Mouse (Mus musculus) urinary bladder, postnatal 4 days (tissue): ENCODE results near the gene Lcn2.

ENCODE experiments used
- DNase-seq, 2 experiments: peaks; one replicate each; pipeline ENCODE4 v3.0.0; 2021 to 2022; ENCODE audit warnings: low spot score in 2 of 2

Lcn2 gene

DNA sequence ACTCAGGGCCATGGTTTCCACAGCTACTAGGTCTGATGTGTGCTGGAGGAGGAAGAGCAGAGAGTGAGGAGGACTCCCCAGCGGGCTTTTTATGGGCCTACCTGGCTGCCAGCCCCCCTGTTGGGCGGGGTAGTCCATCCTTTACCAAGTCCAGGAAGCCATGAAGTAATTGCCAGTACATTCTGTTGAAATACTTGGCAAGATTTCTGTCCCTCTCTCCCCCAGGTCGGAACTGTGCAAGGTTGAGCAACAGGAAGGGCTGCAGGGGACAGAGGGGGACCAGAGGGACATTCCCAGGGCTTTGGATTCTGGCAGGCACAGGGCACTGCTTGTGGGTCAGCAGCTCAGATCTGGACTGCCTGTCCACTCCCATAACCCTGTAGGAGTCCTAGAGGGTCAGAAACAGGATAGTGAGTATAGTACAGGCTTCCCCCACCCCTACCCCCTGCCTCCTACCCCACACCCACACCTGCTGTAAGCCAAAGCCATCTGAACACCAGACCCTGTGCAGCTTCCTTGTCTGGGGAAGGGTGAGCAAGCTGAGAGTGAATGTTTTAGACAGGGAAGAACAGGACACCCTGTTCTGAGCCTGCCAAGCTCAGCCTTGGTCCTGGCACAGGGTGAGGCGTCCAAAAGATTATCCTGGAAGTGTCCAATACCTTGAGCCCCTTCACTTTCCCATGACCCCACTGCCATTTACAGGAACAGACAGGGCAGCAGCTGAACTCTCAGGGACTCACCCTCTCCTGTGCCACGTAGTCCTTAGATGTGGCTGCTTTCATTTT lies at the start of gene Lcn2:
Gene Lcn2, minus strand, starts transcription at position 547 of the 785 bp plus-strand sequence.
- no peak for DNase-seq

DNA sequence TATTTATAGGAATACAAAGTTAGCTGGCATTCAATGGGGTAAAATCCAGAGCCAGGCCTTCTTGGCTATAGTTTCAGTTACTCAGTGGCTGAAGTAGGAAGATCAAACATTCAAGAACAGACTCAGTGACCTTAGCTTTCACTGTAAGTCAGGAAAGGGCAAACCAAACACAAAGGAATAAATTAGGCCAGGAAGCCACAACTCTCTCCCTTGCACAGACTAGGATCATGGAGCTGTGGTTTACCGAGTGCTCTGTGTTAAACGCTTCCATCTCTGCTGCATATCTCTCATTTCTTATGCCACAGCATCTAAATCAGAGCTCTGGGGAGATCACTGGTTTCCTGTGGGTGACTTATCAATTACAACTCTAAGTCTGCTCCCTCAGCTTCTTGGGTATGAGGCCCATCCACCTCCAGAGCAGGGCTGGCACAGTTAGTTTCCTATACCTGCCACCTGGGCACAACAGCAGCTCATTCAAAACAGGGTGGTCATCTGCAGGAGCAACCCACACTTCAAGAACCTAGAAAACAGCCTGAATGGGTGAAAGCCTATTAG lies 49.6 kb upstream of the Lcn2 start:
- DNase-seq: no peak

DNA sequence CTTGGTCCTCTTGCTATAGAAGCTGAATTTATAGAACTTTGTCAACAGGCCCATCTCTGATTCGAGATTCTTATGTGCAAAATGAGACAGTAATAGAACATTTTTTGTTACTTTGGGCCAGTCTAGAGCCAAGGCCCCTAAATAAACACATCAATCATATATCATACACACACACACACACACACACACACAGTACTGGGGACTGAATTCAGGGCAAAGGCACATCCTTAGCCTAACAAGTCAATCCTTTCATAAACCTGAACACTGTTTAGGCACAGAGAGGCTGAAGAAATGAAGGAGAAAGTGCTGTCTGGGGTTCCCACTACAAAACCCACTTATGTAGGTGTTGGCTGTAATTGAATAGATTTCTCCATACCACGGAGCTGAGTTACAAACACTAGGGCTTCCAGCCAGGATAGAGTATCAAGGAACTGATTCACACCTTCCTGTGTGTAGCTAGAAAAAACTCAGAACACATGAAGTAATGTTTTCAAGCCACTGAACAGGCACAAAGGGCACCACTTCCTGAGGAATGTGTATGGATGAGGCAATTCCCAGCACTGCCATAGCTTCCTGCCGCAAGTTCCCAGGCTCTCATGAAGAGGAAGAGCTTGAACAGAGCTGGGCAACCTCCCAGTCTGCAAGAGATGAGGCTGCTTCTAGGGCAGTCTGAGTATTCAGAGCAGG lies 48.8 kb upstream of the Lcn2 start:
- DNase-seq: no peak

DNA sequence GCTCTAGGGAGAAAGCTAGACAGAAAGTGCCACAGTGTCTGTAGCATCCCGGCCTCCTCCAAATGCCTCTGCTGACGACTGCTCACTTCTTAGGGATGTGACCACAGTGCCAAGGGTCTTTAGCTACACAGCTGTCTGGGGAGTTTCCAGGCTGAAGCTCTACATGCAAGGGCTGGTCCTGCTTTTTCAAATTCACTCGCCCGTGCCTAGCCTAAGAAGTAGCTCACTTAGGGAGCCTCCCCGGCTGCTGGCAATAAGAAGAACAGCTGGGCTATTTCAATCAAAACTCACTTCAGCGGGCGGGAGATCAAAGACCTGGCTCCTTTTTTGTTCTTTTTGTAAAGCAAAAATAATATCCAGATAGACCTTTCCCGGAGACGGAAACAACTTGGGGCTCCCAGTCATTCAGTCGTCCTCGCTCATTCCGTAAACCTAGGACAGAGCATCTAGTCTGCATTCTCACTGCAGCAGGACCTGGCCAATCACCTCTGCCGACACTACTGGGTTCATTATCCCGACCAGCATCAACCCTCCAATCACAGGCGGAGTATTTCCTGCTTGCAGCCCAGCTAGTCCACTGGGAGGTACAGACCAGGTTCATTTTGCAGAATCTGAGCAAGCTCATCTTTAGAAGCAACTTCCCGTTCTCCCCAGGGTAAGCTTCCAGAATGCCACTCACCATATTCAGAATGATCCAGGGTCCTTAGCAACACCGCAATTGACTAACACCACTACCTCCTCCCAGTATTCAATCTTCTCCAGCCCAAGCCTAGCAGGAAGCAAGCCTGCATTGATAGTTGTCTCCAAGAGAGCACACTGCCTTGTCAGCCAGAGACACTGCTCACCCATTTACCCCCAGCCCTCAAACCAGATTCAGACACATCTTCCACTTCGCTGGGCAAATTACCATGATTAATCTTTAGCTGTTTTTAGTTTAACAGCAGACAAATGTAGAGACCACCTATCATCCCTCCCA lies 42.9 kb upstream of the Lcn2 start:
- DNase-seq: peak; percentile 68 to 71

DNA sequence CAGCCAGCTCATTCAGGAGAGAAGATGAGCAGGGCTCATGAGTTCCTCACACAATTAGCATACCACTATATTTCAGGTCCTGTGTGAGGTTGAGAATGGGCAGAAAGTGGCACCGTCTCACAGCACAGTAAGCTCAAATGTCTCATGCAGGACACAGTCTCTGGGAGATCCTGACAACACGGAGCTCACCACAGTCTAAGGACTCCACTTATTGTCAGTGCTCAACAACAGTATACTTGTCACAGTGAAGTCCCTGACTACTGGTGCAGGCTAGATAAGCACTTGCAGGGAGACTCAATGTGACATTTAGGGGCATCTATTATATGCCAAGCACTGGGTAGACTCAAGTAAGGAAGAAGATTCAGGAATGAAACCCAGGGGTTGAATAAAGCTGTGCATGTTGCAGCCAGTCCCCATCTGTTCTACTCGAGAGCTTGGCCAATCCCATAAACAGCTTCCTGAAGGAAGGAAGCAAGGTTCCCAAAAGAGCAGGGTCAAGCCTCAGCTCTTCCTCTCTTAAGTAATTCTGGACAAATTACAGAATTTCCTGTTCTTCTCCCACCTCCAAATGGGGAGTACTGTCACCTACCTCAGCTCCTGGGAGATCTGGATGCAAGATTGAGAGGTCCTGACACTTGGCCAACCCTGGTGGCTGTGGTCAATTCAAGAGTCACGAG lies 41.3 kb upstream of the Lcn2 start:
- no peak for DNase-seq

DNA sequence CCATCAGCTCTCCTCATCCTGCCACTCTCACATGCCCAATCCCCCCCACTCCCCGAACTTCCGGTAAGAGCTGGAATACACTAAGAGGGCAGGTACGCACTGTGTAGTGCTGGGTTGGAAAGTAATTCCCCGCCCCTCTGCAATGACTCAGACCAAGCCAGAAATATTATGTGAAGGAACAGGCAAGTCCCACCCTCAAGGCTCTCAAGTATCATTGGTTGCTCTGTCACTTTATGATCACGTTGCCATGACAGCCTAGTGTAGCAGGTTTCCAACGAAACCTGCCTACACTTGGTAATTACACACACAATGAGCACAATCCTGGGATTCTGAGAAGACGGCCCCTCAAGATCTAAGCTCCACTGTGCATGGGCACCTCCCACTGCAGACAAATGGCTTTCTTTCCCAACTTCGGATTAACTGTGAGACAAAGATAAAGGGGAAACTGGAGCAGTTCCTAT lies 40.2 kb upstream of the Lcn2 start:
- no peak for DNase-seq

DNA sequence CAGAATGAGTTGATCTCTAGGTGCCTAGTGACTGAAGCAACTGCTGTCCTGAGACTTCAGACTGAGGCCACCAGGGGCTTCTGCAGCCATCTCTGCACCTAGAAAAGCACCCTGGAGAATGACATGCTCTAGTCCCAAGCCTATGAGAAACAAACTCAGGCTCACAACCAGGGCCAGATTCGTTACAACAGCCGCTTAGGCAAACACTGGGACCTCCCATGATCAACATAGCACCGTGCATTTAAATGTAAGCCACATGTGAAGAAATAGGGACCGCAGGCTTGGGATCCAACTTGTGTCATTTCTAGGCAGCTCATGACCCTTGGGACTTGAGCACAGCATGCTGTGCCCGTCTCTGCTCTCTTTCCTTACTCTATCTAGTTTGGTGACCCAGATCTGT lies 39.7 kb upstream of the Lcn2 start:
- no peak for DNase-seq

DNA sequence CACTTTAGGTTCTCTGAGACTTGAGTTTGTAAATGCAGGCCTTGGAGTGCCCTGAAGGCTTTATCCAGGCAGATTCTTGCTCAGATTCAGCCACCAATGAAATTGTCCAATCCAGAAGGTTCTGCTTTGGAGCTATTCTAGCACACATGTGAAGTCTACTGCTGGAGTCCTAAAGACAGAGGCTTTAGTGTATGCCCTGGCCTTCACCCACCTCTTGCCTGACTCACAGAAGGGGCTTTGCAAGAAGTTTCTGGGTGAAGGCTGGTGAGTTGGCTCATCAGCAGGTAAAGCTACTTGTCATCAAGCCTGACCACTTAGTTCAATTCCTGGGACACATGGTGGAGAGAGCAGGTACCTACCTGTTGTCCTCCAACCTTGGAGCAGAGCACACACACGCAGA lies 38.1 kb upstream of the Lcn2 start:
- no peak for DNase-seq

DNA sequence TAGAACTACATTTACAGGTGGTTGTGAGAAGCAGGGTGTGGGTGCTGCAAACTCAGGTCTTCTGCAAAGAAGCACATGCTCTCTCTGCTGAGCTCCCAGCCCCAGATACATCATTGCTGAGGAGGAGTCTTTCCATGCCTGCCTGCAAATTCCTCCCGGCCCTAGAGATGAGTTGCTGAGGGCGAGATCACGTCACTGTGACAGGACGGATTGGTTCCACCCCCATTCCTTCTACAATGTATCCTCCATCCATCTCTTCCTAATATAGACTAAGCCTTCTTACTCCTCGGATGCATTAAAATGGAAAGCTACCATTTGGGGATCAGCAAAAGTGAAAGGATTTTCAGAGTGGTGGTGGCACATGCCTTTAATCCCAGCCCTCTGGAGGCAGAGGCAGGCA lies 37.5 kb upstream of the Lcn2 start:
- no peak for DNase-seq

DNA sequence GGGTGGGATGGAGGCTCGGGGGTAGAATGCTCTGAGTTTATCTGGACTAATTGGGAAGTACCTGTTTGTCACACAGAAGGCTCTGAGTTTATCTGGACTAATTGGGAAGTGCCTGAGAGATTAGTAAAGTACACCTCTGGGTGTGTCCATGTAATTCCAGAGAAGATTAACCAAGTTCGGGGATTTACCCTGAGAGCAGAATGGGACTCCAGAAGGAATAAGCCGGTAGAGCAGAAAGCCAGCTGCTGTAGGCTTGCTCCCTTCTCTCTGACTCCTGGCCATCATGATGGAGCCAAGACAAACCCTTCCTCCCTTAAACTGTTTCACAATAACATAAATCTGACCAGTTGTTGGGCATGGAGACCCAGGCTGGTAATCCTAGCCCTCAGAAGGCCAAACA lies 36.7 kb upstream of the Lcn2 start:
- no peak for DNase-seq

DNA sequence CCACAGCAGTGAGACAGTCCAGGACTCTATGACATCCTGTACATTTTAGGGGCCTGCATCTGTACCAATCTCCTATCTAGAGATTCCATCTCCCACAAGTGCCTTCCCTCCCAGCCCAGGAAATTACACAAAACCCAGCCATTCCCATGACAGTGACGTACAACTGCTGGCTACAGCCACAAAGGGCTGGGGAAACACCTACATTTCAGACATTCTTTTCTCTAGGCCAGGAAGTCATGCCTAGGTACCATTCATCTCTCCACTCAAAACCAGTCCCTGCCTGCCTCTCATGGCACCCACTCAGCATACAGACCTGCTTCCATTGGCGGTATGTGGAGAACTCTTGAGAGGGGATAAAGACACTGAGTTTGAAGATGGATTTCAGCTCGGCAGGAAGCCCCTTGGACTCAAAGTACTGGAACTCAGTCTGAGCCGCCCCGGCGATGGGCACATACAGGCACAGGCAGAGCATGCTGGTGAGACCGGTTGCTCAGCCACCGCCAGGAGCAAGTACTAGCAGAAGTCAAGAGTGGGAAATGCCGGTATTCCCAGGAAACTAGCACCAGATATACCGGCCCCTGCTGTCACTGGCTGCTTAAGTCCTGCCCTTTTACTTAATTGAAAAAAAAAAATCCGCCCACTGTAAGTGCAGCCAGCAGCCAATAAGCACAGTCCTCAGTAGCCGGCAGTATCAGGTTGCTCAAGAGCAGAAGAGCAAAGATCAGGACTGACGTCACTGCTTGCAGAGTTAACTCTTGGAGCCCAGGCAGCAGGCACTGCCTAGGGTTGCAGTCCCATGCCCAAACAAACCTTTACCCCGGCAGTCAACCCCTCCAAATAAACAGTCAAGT lies 35.7 kb upstream of the Lcn2 start:
- DNase-seq: peak; percentile 65 to 69

DNA sequence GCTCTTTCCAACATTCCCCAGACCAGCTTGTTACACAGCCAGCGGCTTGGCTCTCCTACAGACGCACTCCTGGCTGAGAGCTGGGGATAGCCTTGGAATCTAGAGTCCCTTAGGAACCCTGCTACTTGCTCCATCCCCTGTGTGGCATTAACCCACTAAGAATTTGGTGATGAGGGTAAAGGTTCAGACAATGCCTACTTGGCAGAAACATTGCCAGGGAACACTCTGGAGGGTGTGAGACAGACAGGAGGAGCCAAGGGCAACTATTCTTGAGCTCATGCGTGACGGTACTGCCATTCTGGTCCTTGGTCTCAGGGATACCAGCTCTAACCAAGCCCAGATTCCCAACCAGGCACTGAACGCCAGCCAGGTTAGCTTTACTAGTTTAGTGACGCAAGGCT lies 33.8 kb upstream of the Lcn2 start:
- DNase-seq: no peak

DNA sequence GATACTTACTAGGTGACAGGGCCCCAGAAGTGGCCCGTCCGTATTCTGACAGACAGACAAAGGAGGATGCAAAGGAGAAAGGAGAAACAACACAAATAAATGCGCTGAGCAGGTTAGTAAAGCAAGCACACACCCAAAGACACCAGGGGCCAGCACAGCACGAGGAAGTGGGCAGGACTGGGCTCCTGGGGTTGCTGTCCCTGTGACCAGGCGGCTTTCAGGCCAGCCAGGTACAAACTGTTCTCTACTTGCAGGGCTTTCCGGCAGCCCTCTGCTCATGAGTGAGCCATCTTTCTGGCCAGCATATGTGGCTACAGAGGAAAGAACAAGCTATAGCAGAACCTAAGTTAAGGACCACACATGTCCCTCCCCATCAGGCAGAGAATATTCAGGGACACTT lies 32.6 kb upstream of the Lcn2 start:
- DNase-seq: no peak

DNA sequence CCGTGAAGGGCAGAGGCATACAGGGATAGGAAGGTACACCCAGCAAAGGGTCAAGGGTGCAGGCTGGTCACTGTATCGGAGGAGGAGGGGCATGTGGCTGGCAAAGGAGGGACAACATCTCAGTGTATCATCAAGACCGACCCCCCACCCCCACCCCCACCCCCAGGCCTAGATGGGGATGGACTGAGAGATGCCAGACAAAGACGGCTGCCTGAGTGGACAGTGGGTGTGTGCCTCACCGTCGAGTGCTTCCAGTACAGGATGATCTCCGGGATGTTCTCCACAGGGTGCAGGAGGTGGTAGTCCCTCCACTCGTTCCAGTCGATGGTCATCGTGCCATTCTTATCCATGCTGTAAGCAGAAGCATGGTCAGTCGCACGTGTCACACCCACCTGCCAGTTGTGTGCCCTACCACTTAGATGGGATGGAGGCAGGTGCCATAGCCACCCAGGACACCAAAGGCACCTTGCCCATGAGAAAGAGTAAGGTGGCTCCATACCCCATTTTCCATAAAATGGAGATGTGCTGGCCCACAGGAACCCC lies 32.1 kb upstream of the Lcn2 start:
- no peak for DNase-seq

DNA sequence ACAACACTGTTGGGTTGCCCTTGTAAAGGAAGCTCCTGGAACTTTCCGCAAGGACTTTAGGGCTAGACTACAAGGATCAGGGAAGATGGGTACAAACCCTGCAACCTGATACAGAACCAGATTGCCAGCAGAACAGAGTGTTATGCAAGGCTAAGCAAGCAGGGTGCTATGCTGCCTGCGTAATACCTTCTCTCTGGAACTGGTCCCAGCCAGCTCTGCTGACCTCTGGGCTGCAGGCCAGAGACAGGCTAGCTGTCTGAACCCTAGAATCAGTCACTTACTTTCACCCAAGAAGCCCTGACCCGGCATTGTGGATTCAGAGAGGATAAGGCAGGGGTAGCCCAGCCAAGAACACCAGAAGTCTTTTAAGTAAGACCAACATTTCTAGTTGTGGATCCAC lies 31.3 kb upstream of the Lcn2 start:
- no peak for DNase-seq

DNA sequence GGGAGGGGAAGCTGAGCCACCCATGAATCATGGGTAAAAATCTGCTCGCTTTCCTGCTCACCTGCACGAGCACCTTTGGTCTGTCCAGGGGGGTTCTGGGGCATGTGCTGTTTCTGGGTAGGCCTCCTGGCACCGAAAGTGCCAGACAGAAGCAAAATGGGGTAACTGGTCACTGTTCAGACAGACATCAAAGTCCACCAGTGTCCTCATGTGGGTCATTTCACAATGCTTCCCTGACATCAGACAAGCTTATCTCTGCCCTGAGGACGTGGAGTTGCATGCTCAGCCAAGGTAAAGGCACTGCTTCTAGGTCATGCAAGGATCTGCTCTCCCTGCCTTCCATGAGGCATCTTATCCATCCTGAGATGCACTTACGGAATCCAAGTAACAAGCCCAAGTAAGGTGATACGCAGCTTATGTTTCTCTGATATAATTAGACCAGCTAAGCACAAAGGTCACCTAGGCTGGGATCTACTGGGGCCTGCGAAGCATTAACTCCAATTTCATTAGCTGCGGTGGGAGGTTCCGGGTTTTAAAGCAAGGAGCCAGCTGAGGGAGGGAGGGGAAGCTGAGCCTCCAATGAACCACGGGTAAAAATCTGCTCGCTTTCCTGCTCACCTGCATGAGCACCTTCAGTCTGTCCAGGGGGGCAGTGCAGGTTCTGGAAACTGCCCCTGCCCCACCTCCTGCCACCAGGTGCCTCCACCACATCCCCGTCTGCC lies 30.5 kb upstream of the Lcn2 start:
- DNase-seq: no peak

DNA sequence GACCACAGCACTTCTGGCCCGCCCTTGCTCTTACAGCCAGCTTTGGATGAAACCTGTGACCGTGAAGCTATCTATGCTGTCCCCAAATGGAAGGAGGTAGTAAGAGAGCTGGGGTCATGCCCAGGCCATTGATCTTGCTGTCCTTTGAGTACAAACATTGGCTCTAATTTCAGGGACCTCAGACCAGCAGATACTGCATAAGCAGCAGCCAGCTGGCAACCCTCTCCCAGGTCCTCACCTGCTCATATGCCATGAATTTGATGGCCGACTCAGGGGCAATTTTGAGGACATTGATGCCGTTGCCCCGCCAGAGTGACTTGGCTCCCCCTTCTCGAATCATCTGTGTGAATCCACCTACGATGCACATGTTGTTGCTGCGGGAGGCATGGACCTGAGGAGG lies 29.4 kb upstream of the Lcn2 start:
- no peak for DNase-seq

DNA sequence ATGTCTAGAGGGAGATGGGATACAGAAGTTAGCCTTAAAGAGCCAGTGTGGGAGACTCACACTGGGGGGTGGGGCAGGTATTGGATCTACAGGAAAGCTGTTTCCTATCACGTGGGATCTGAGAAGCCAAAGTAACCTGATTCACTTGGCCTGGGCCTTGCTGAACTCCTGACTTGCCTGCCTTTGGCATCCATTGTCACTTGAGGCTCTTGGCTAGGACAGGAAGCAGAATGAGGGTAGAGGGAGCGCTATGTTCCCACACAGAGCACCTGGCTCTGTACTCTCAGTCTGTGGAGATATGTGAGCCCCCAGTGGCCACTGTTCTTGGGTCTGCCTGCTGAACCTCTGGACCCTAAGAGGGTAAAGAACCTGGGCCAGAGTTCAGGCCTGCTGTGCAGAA lies 28.5 kb upstream of the Lcn2 start:
- no peak for DNase-seq

DNA sequence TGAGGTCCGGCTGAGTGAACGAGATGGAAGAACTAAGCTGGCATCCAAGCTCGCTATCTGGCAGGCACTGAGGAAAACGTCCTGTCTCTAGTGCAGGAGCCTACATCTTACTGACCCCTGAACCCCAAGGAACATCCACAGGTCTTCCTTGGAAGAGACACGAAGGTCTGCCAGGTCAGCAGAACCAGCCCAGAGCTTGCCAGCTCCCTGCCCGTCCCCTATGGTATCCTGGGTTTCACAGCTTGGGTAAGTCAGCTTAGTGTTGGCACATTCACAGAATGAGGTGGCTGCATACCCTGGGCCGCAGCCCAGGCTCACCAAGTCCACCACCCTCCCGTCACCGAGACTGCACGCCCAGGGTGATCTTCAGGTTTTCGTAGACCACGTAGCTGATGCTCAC lies 27.7 kb upstream of the Lcn2 start:
- no peak for DNase-seq
